Mouse (Mus musculus): ENCODE data around the gene Rasl11b. TPM values are rescaled to one million over a fixed set of nuclear protein-coding genes. Genes with fewer than 3 reads are reported as not detected.

The Rasl11b gene
- total and polyA plus RNA-seq, 2 experiments from 2014 or later = 2.6 to 10.6 TPM

- DNase-seq (ENCODE audit: low spot score) (no peak), ATAC-seq (ENCODE audit: low FRiP score) (no peak)
- Histone ChIP-seq H3K36me3 (ENCODE audit: insufficient read depth, low read length) (no peaks in the 10 kb centered on the region), H3K4me2 (ENCODE audit: low read depth, low read length, poor library complexity, severe bottlenecking) (no peak overlapping the region), H3K4me3 (ENCODE audit: low read depth, low read length) (no peak overlapping the region), H3K9me3 (ENCODE audit: low read length) (no peaks in the 10 kb centered on the region), H3K27me3 (ENCODE audit: insufficient read depth, low read length) (0 out of 2 replicates have a peak, but pooled peaks cover 5% of the 10 kb centered on the region), H3K4me1 (ENCODE audit: insufficient read depth, low read length) (0 out of 2 replicates have a peak, but pooled peaks cover 4% of the 10 kb centered on the region), H3K9ac (replicated peaks; ENCODE audit: low read length, poor library complexity, severe bottlenecking) (no peak overlapping the region), H3K27ac (ENCODE audit: low read depth, low read length) (no peak overlapping the region)
- 29% methylated on average over 9 of the region's 9 CpGs for WGBS
- no peak for TF ChIP-seq CTCF (IDR thresholded peaks at IDR 0.05)
Observed at GRCm38 (mm10) chr5:74190161-74190491, 5.0 kb upstream of the Rasl11b start.

GRCm38 (mm10) chr5:74190911-74191310 lies 4.2 kb upstream of the Rasl11b start:
- TF ChIP-seq CTCF (IDR thresholded peaks at IDR 0.05) = no peak
- Histone ChIP-seq H3K27me3 (ENCODE audit: insufficient read depth, low read length) (0 out of 2 replicates have a peak, but pooled peaks cover 5% of the 10 kb centered on the region), H3K27ac (ENCODE audit: low read depth, low read length) (no peak overlapping the region), H3K36me3 (ENCODE audit: insufficient read depth, low read length) (no peaks in the 10 kb centered on the region), H3K9me3 (ENCODE audit: low read length) (no peaks in the 10 kb centered on the region), H3K4me1 (ENCODE audit: insufficient read depth, low read length) (peaks cover 6% of the 10 kb centered on the region), H3K4me2 (ENCODE audit: low read depth, low read length, poor library complexity, severe bottlenecking) (no peak overlapping the region), H3K9ac (replicated peaks; ENCODE audit: low read length, poor library complexity, severe bottlenecking) (no peak overlapping the region), H3K4me3 (ENCODE audit: low read depth, low read length) (no peak overlapping the region)
- DNase-seq (ENCODE audit: low spot score) = no peak
- 72% methylated on average over 5 of the region's 5 CpGs for WGBS
- no peak for ATAC-seq (ENCODE audit: low FRiP score)

- 73% methylated on average over 2 of the region's 2 CpGs for WGBS
- Histone ChIP-seq H3K27ac (ENCODE audit: low read depth, low read length) (no peak overlapping the region), H3K4me1 (ENCODE audit: insufficient read depth, low read length) (peaks cover 6% of the 10 kb centered on the region), H3K27me3 (ENCODE audit: insufficient read depth, low read length) (0 out of 2 replicates have a peak, but pooled peaks cover 5% of the 10 kb centered on the region), H3K9me3 (ENCODE audit: low read length) (no peaks in the 10 kb centered on the region), H3K4me3 (ENCODE audit: low read depth, low read length) (no peak overlapping the region), H3K36me3 (ENCODE audit: insufficient read depth, low read length) (no peaks in the 10 kb centered on the region), H3K4me2 (ENCODE audit: low read depth, low read length, poor library complexity, severe bottlenecking) (no peak overlapping the region), H3K9ac (replicated peaks; ENCODE audit: low read length, poor library complexity, severe bottlenecking) (no peak overlapping the region)
- DNase-seq (ENCODE audit: low spot score) (no peak), ATAC-seq (ENCODE audit: low FRiP score) (no peak)
- TF ChIP-seq CTCF (IDR thresholded peaks at IDR 0.05) = no peak
Observed at GRCm38 (mm10) chr5:74193008-74193407, 2.1 kb upstream of the Rasl11b start.

- Histone ChIP-seq H3K27ac (ENCODE audit: low read depth, low read length) (no peak overlapping the region), H3K4me2 (ENCODE audit: low read depth, low read length, poor library complexity, severe bottlenecking) (no peak overlapping the region), H3K27me3 (ENCODE audit: insufficient read depth, low read length) (0 out of 2 replicates have a peak, but pooled peaks cover 3% of the 10 kb centered on the region), H3K4me3 (ENCODE audit: low read depth, low read length) (no peak overlapping the region), H3K36me3 (ENCODE audit: insufficient read depth, low read length) (no peaks in the 10 kb centered on the region), H3K9me3 (ENCODE audit: low read length) (no peaks in the 10 kb centered on the region), H3K4me1 (ENCODE audit: insufficient read depth, low read length) (peaks cover 6% of the 10 kb centered on the region), H3K9ac (replicated peaks; ENCODE audit: low read length, poor library complexity, severe bottlenecking) (no peak overlapping the region)
- ATAC-seq (ENCODE audit: low FRiP score) (no peak), DNase-seq (ENCODE audit: low spot score) (no peak)
- WGBS = 31% methylated on average over 7 of the region's 7 CpGs
- no peak for TF ChIP-seq CTCF (IDR thresholded peaks at IDR 0.05)
Observed at GRCm38 (mm10) chr5:74193626-74194025, 1.5 kb upstream of the Rasl11b start.

GRCm38 (mm10) chr5:74194027-74194840 lies 852 bp upstream of the Rasl11b start:
- peaks cover 6% of the 10 kb centered on the region for H3K4me1 ChIP-seq (ENCODE audit: insufficient read depth, low read length)
- H3K27me3 ChIP-seq (ENCODE audit: insufficient read depth, low read length) = no peaks in the 10 kb centered on the region
- H3K27ac ChIP-seq (ENCODE audit: low read depth, low read length) = no peak overlapping the region
- peak overlapping the region; percentile 93 for H3K4me2 ChIP-seq (ENCODE audit: low read depth, low read length, poor library complexity, severe bottlenecking)
- WGBS = 22% methylated on average over 16 of the region's 16 CpGs
- ATAC-seq (ENCODE audit: low FRiP score) (no peak), DNase-seq (ENCODE audit: low spot score) (no peak)
- H3K9me3 ChIP-seq (ENCODE audit: low read length) = no peaks in the 10 kb centered on the region
- H3K36me3 ChIP-seq (ENCODE audit: insufficient read depth, low read length) = no peaks in the 10 kb centered on the region
- H3K9ac ChIP-seq (replicated peaks; ENCODE audit: low read length, poor library complexity, severe bottlenecking) = peak overlapping the region; percentile 66
- peak overlapping the region; percentile 80 for H3K4me3 ChIP-seq (ENCODE audit: low read depth, low read length)
- TF ChIP-seq CTCF (IDR thresholded peaks at IDR 0.05) = no peak

GRCm38 (mm10) chr5:74195614-74196306 lies 674 bp downstream of the Rasl11b start:
- H3K9me3 ChIP-seq (ENCODE audit: low read length) = no peaks in the 10 kb centered on the region
- H3K36me3 ChIP-seq (ENCODE audit: insufficient read depth, low read length) = no peaks in the 10 kb centered on the region
- TF ChIP-seq CTCF (IDR thresholded peaks at IDR 0.05) = no peak
- no peak overlapping the region for H3K27ac ChIP-seq (ENCODE audit: low read depth, low read length)
- DNase-seq (ENCODE audit: low spot score) (no peak), ATAC-seq (ENCODE audit: low FRiP score) (peak; percentile 41)
- H3K4me1 ChIP-seq (ENCODE audit: insufficient read depth, low read length) = peaks cover 6% of the 10 kb centered on the region
- peak overlapping the region; percentile 93 for H3K4me2 ChIP-seq (ENCODE audit: low read depth, low read length, poor library complexity, severe bottlenecking)
- H3K4me3 ChIP-seq (ENCODE audit: low read depth, low read length) = peak overlapping the region; percentile 80
- H3K27me3 ChIP-seq (ENCODE audit: insufficient read depth, low read length) = no peaks in the 10 kb centered on the region
- 1% methylated on average over 27 of the region's 27 CpGs for WGBS
- H3K9ac ChIP-seq (replicated peaks; ENCODE audit: low read length, poor library complexity, severe bottlenecking) = peak overlapping the region; percentile 66

Measured in midbrain, postnatal 0 days (tissue).